Mouse (Mus musculus): ENCODE data around the gene Ifrd2.

- TF ChIP-seq ZC3H11A (IDR thresholded peaks at IDR 0.05; ENCODE audit: borderline replicate concordance, low read depth, low read length) (no peak), ZNF384 (IDR thresholded peaks at IDR 0.05; ENCODE audit: low read depth, low read length) (no peak)
Observed at GRCm38 (mm10) chr9:107617461-107617860, 30.0 kb downstream of the Ifrd2 start.

All from ES-E14 (cell line).